Mouse (Mus musculus) MEL (cell line): ENCODE measurements around the gene Faf1. TPM values are rescaled to one million over a fixed set of nuclear protein-coding genes. Genes with fewer than 3 reads are reported as not detected.

Experiments used
- DNase-seq: peaks from one replicate; pipeline ENCODE4 v3.0.0; 2011; ENCODE audit warnings: low read depth, low spot score
- H3K27ac ChIP-seq: 2 replicates; pipeline ENCODE4 v1.5.1; 2012; ENCODE audit warnings: low read depth, mild to moderate bottlenecking, control low read depth, low read length, moderate library complexity; ENCODE audit not compliant: control insufficient read depth
- H3K27me3 ChIP-seq, 2 experiments: fragments of 150-350 bp in 1 of 2; sonication (generic) in 1 of 2; 2 replicates each; pipeline ENCODE4 v1.6.1; 2012; ENCODE audit warnings: low read length in 2 of 2, mild to moderate bottlenecking in 2 of 2, improper control_type of control experiment in 1 of 2, moderate library complexity in 1 of 2; ENCODE audit not compliant: insufficient read depth in 2 of 2, control insufficient read depth in 1 of 2
- H3K36me3 ChIP-seq, 2 experiments: 2 replicates each; pipeline ENCODE4 v1.6.1; 2012 to 2014; ENCODE audit warnings: low read length in 2 of 2, improper control_type of control experiment in 1 of 2, inconsistent platforms in 1 of 2, mild to moderate bottlenecking in 1 of 2; ENCODE audit not compliant: insufficient read depth in 2 of 2, control insufficient read depth in 1 of 2
- H3K4me1 ChIP-seq, 2 experiments: fragments of 150-350 bp in 1 of 2; sonication (generic) in 1 of 2; 2 replicates each; pipeline ENCODE4 v1.6.1; 2012; ENCODE audit warnings: low read length in 2 of 2, improper control_type of control experiment in 1 of 2, mild to moderate bottlenecking in 1 of 2; ENCODE audit not compliant: insufficient read depth in 2 of 2, control insufficient read depth in 1 of 2
- H3K4me3 ChIP-seq, 2 experiments: fragments of 150-350 bp in 1 of 2; sonication (generic) in 1 of 2; 2 replicates each; pipeline ENCODE4 v1.5.1; 2012; ENCODE audit warnings: low read depth in 2 of 2, low read length in 2 of 2, mild to moderate bottlenecking in 2 of 2, moderate library complexity in 2 of 2, control low read depth in 1 of 2, improper control_type of control experiment in 1 of 2; ENCODE audit not compliant: control insufficient read depth in 1 of 2, insufficient read depth in 1 of 2
- H3K79me2 ChIP-seq: 2 replicates; pipeline ENCODE4 v1.6.1; 2012; ENCODE audit warnings: mild to moderate bottlenecking, low read length, moderate library complexity; ENCODE audit not compliant: control insufficient read depth, poor library complexity, insufficient read depth
- H3K9ac ChIP-seq: 2 replicates; pipeline ENCODE4 v1.6.1; 2012; ENCODE audit warnings: low read depth, mild to moderate bottlenecking, control low read depth, low read length, moderate library complexity; ENCODE audit not compliant: control insufficient read depth, poor library complexity, severe bottlenecking
- H3K9me3 ChIP-seq: fragments of 150-350 bp; sonication (generic); replicated peaks from 2 replicates; pipeline ENCODE4 v1.6.1; 2012; ENCODE audit warnings: mild to moderate bottlenecking, low read length, improper control_type of control experiment, moderate library complexity; ENCODE audit not compliant: insufficient read depth
- CTCF ChIP-seq, 3 experiments: IDR thresholded peaks in 2 of 3; conservative IDR thresholded peaks in 1 of 3; 2 replicates each; pipeline ENCODE4 v1.5.1; 2011 to 2012; ENCODE audit warnings: low read length in 3 of 3, low read depth in 2 of 3, mild to moderate bottlenecking in 2 of 3, improper control_type of control experiment in 1 of 3, inconsistent platforms in 1 of 3, mixed read lengths in 1 of 3, moderate library complexity in 1 of 3; ENCODE audit not compliant: control insufficient read depth in 1 of 3, insufficient read depth in 1 of 3, poor library complexity in 1 of 3, severe bottlenecking in 1 of 3
- EP300 ChIP-seq, 2 experiments: IDR thresholded peaks; 2 replicates each; pipeline ENCODE4 v1.6.1; 2011; ENCODE audit warnings: improper control_type of control experiment in 2 of 2, low read length in 2 of 2, low read depth in 1 of 2, mild to moderate bottlenecking in 1 of 2
- ETS1 ChIP-seq: IDR thresholded peaks from 2 replicates; pipeline ENCODE4 v1.6.1; 2012; ENCODE audit warnings: low read depth, mild to moderate bottlenecking, inconsistent platforms, low read length, improper control_type of control experiment, moderate library complexity
- GABPA ChIP-seq: IDR thresholded peaks from 2 replicates; pipeline ENCODE4 v1.6.1; 2012; ENCODE audit warnings: low read depth, mild to moderate bottlenecking, inconsistent platforms, low read length, improper control_type of control experiment, moderate library complexity
- GATA1 ChIP-seq: IDR thresholded peaks from 2 replicates; pipeline ENCODE4 v1.6.1; 2011; ENCODE audit warnings: low read depth, low read length, improper control_type of control experiment
- JUND ChIP-seq: IDR thresholded peaks from 2 replicates; pipeline ENCODE4 v1.6.1; 2011; ENCODE audit warnings: low read depth, mild to moderate bottlenecking, improper control_type of control experiment, low read length
- KAT2A ChIP-seq: conservative IDR thresholded peaks from 2 replicates; pipeline ENCODE4 v1.6.1; 2012; ENCODE audit warnings: low read depth, low read length, improper control_type of control experiment, inconsistent platforms
- MAFK ChIP-seq: IDR thresholded peaks from 2 replicates; pipeline ENCODE4 v1.6.1; 2011; ENCODE audit warnings: low read depth, mild to moderate bottlenecking, low read length, improper control_type of control experiment, borderline replicate concordance
- MAX ChIP-seq: IDR thresholded peaks from 2 replicates; pipeline ENCODE4 v1.6.1; 2011; ENCODE audit warnings: low read length, improper control_type of control experiment
- MAZ ChIP-seq: IDR thresholded peaks from 2 replicates; pipeline ENCODE4 v1.6.1; 2012; ENCODE audit warnings: low read depth, mild to moderate bottlenecking, inconsistent platforms, low read length, improper control_type of control experiment
- MYB ChIP-seq: IDR thresholded peaks from 2 replicates; pipeline ENCODE4 v1.6.1; 2011; ENCODE audit warnings: mild to moderate bottlenecking, low read depth, low read length, improper control_type of control experiment
- MYC ChIP-seq: IDR thresholded peaks from 2 replicates; pipeline ENCODE4 v1.6.1; 2011; ENCODE audit warnings: low read depth, mild to moderate bottlenecking, low read length, improper control_type of control experiment, moderate library complexity
- NELFE ChIP-seq: IDR thresholded peaks from 2 replicates; pipeline ENCODE4 v1.6.1; 2011; ENCODE audit warnings: low read depth, low read length, improper control_type of control experiment
- NRF1 ChIP-seq: IDR thresholded peaks from 2 replicates; pipeline ENCODE4 v1.6.1; 2014; ENCODE audit warnings: low read depth, mild to moderate bottlenecking, inconsistent platforms, low read length, improper control_type of control experiment, moderate library complexity; ENCODE audit not compliant: poor library complexity, insufficient read depth, severe bottlenecking
- POLR2A ChIP-seq, 2 experiments: IDR thresholded peaks; 2 replicates each; pipeline ENCODE4 v1.6.1; 2011 to 2012; ENCODE audit warnings: low read length in 2 of 2, mild to moderate bottlenecking in 2 of 2, control low read depth in 1 of 2, improper control_type of control experiment in 1 of 2, low read depth in 1 of 2, moderate library complexity in 1 of 2; ENCODE audit not compliant: control insufficient read depth in 1 of 2, insufficient read depth in 1 of 2, poor library complexity in 1 of 2
- RAD21 ChIP-seq: IDR thresholded peaks from 2 replicates; pipeline ENCODE4 v1.6.1; 2011; ENCODE audit warnings: mild to moderate bottlenecking, low read depth, low read length, improper control_type of control experiment
- RCOR1 ChIP-seq: IDR thresholded peaks from 2 replicates; pipeline ENCODE4 v1.6.1; 2012; ENCODE audit warnings: low read depth, mild to moderate bottlenecking, inconsistent platforms, low read length, improper control_type of control experiment
- SIN3A ChIP-seq: IDR thresholded peaks from 2 replicates; pipeline ENCODE4 v1.6.1; 2012; ENCODE audit warnings: low read length, improper control_type of control experiment, inconsistent platforms
- TAL1 ChIP-seq: IDR thresholded peaks from 2 replicates; pipeline ENCODE4 v1.6.1; 2012; ENCODE audit warnings: mild to moderate bottlenecking, inconsistent platforms, low read length, moderate library complexity, mixed read lengths
- TBP ChIP-seq: IDR thresholded peaks from 2 replicates; pipeline ENCODE4 v1.8.0; 2011; ENCODE audit warnings: low read depth, low read length, improper control_type of control experiment
- TCF12 ChIP-seq: IDR thresholded peaks from 2 replicates; pipeline ENCODE4 v1.6.1; 2014; ENCODE audit warnings: low read depth, mild to moderate bottlenecking, inconsistent platforms, low read length, improper control_type of control experiment, moderate library complexity
- USF1 ChIP-seq: IDR thresholded peaks from 2 replicates; pipeline ENCODE4 v1.6.1; 2014; ENCODE audit warnings: low read depth, mild to moderate bottlenecking, inconsistent platforms, low read length, improper control_type of control experiment, moderate library complexity
- USF2 ChIP-seq, 2 experiments: IDR thresholded peaks; 2 replicates each; pipeline ENCODE4 v1.6.1; 2011 to 2012; ENCODE audit warnings: improper control_type of control experiment in 2 of 2, low read length in 2 of 2, borderline replicate concordance in 1 of 2, inconsistent platforms in 1 of 2, low read depth in 1 of 2, mild to moderate bottlenecking in 1 of 2; ENCODE audit not compliant: insufficient read depth in 1 of 2
- ZC3H11A ChIP-seq: IDR thresholded peaks from 2 replicates; pipeline ENCODE4 v1.6.1; 2012; ENCODE audit warnings: low read depth, mild to moderate bottlenecking, inconsistent platforms, low read length, improper control_type of control experiment
- ZMIZ1 ChIP-seq: IDR thresholded peaks from 2 replicates; pipeline ENCODE4 v1.6.1; 2012; ENCODE audit warnings: low read depth, mild to moderate bottlenecking, inconsistent platforms, low read length, improper control_type of control experiment, moderate library complexity
- polyA plus RNA-seq, 2 experiments: library from polyadenylated mRNA; stranded (reverse) in 1 of 2; unstranded in 1 of 2; fragments of >175 nt in 1 of 2; fragments of >200 nt in 1 of 2; gene quantifications; 2 replicates each; pipeline versions ENCODE4 v1.2.1 to v1.2.4; 2012; ENCODE audit warnings: low replicate concordance in 2 of 2, low read depth in 1 of 2; ENCODE audit not compliant: insufficient read length in 2 of 2, insufficient read depth in 1 of 2, missing spikeins in 1 of 2
- total RNA-seq: library from RNA; depleted of rRNA; stranded (reverse); fragments of 300-350 nt; gene quantifications from 2 replicates; pipeline ENCODE4 v1.2.3, GENCODE M21; 2012

Faf1 gene
- total and polyA plus RNA-seq, 3 experiments: 36.5 to 37.6 TPM; not detected in 1

DNA sequence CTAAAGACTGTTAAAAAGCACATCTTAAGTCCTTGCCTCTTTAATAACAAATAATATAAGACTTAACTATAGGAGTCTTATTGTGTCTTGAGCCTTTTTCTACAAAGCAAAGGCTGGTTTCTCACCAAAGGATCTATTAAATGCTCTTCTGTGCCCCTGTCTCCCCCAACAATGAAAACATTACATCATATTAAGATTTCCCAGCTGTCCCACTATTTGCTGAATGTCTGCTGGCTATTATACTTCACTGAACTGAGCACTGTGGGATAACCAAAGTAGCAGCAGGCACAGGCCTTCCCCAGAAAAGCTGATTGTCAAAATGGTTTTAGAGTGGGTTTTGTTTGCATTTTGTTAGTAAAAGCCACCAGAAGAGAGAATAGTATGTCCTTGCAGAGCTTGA is 262.9 kb downstream of the Faf1 start:
- Histone ChIP-seq H3K4me1 (0 out of 4 replicates have a peak, but pooled peaks cover 0 to 3% of the 10 kb centered on the region in 2 experiments), H3K79me2 (no peaks in the 10 kb centered on the region), H3K9me3 (no peaks in the 10 kb centered on the region)
- no peak for TF ChIP-seq NRF1
- TF ChIP-seq POLR2A (IDR thresholded peaks at IDR 0.05; ENCODE audit: control insufficient read depth in 1 of 2, insufficient read depth in 1 of 2, low read depth in 1 of 2, low read length in 2 of 2, poor library complexity in 1 of 2): no peak
- TF ChIP-seq CTCF (IDR thresholded peaks at IDR 0.05 in 2 of 3, conservative IDR thresholded peaks at IDR 0.05 in 1 of 3; ENCODE audit: control insufficient read depth in 1 of 3, insufficient read depth in 1 of 3, low read depth in 2 of 3, low read length in 3 of 3, poor library complexity in 1 of 3, severe bottlenecking in 1 of 3): no peak
- TF ChIP-seq MAZ: no peak
- TF ChIP-seq ETS1: no peak
- no peak for TF ChIP-seq RCOR1
- TF ChIP-seq JUND: no peak
- no peak for TF ChIP-seq USF2 (IDR thresholded peaks at IDR 0.05; ENCODE audit: borderline replicate concordance in 1 of 2, insufficient read depth in 1 of 2, low read depth in 1 of 2, low read length in 2 of 2)
- no peak for TF ChIP-seq GABPA
- TF ChIP-seq TBP: no peak
- TF ChIP-seq, all 39 proteins: peak for 0
- no peak overlapping the region for H3K4me3 ChIP-seq
- no peaks in the 10 kb centered on the region for H3K27me3 ChIP-seq
- no peak overlapping the region for H3K27ac ChIP-seq
- no peak for DNase-seq
- H3K9ac ChIP-seq: no peak overlapping the region
- peaks cover 0 to 11% of the 10 kb centered on the region in 2 experiments; a peak in 3 of 4 replicates for H3K36me3 ChIP-seq

DNA sequence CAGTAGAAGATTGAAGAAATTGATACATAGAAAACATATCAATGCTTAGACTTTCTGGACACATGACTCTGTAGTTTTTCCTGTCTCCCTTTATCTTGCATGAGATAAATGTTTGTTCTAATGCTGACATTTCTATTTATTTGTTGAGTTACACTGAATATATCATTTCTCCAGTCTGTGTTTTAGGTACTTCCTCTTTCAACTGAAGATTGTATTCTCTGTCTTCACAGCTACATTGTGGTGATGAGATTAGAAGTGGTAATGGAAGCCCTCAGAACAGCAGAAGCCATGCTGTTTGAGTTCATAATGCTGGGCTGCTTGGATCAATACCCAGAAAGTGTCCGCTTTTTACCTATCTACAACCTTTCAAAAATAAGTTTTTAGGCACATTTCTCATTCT is 269.2 kb downstream of the Faf1 start:
- DNase-seq: peak; percentile 69
- no peak overlapping the region for H3K9ac ChIP-seq
- H3K27me3 ChIP-seq: no peaks in the 10 kb centered on the region
- no peak overlapping the region for H3K4me3 ChIP-seq
- peaks cover 7 to 11% of the 10 kb centered on the region in 2 experiments for H3K4me1 ChIP-seq
- H3K79me2 ChIP-seq: no peaks in the 10 kb centered on the region
- no peaks in the 10 kb centered on the region for H3K9me3 ChIP-seq
- TF ChIP-seq ZMIZ1: no peak
- no peak for TF ChIP-seq ZC3H11A
- no peak for TF ChIP-seq RAD21
- TF ChIP-seq MAX: peak; percentile 55; the same call in 1 of the 2 replicates
- TF ChIP-seq MAFK: no peak
- TF ChIP-seq MYB: no peak
- TF ChIP-seq TAL1: no peak
- TF ChIP-seq GATA1: peak; percentile 64; the same call in 1 of the 2 replicates
- TF ChIP-seq RCOR1: 0 out of 2 replicates have a peak, but pooled peaks have one; percentile 25
- TF ChIP-seq NELFE: no peak
- 0 out of 2 replicates have a peak, but pooled peaks have one; percentile 25 for TF ChIP-seq ETS1
- TF ChIP-seq KAT2A: no peak
- TF ChIP-seq SIN3A: peak; percentile 46
- TF ChIP-seq MYC: 0 out of 2 replicates have a peak, but pooled peaks have one; percentile 54
- peak; percentile 65 to 79 for TF ChIP-seq EP300 (IDR thresholded peaks at IDR 0.05; ENCODE audit: low read depth in 1 of 2, low read length in 2 of 2)
- no peak for TF ChIP-seq TBP
- TF ChIP-seq MAZ: no peak
- peak; percentile 48; the same call in 1 of the 2 replicates for TF ChIP-seq TCF12
- TF ChIP-seq USF1: peak; percentile 31; the same call in 1 of the 2 replicates
- TF ChIP-seq POLR2A (IDR thresholded peaks at IDR 0.05; ENCODE audit: control insufficient read depth in 1 of 2, insufficient read depth in 1 of 2, low read depth in 1 of 2, low read length in 2 of 2, poor library complexity in 1 of 2): no peak
- H3K36me3 ChIP-seq: peaks cover 3 to 28% of the 10 kb centered on the region in 2 experiments
- H3K27ac ChIP-seq: peak overlapping the region; percentile 52; the same call in 1 of the 2 replicates
